8 mouse cellular contexts compared by ENCODE assay signal in the genomic region with DNA sequence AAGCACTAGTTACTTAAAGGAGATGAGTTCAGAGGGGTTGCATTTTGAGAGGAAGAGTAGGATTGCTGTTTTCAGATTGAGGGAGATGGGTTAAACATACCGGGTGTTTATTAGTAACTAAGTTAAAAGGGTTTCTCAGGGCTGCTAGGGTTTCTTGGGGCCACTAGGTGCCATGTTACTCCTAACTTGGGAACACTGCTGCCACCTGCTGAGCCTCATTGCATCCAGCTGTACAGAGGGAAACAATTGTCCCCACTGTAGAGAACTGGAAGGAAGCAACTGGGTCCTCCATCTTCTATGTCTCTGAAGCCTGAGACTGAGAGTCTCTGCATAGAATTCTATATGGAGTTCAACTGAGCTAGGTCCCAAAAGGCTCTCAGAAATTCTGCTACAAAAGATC.
DNase-seq lines count a peak whose midpoint lies in the region; ATAC-seq and TF ChIP-seq lines count a peak whose summit lies in the region.

No protein-coding gene starts in this region.

- no peak overlapping the region for H3K4me2 ChIP-seq in forebrain, embryonic 14.5 days (ENCODE audit: low read length)
- no peak overlapping the region for H3K4me2 ChIP-seq in forebrain, embryonic 16.5 days (ENCODE audit: low read length)

- no peak overlapping the region for H3K27ac ChIP-seq in forebrain, embryonic 14.5 days (ENCODE audit: low read depth, low read length)
- no peak overlapping the region for H3K27ac ChIP-seq in forebrain, embryonic 16.5 days (ENCODE audit: low read length)
- no peak overlapping the region for H3K27ac ChIP-seq in cortical plate, adult 2 months (ENCODE audit: insufficient read depth, low read length)

- H3K36me3 ChIP-seq in forebrain, embryonic 14.5 days (ENCODE audit: control insufficient read depth, insufficient read depth, low read length): no peaks in the 10 kb centered on the region
- no peaks in the 10 kb centered on the region for H3K36me3 ChIP-seq in forebrain, embryonic 16.5 days (ENCODE audit: control insufficient read depth, insufficient read depth)

- peak; percentile 43; the same call in 1 of the 2 replicates for TF ChIP-seq CTCF in cortical plate, adult 2 months (IDR thresholded peaks at IDR 0.05; ENCODE audit: extremely low read depth, insufficient read depth, low read length)

- DNase-seq in forebrain, embryonic 14.5 days (ENCODE audit: low spot score): peak; percentile 37
- DNase-seq in ovary, postnatal 36 days (ENCODE audit: low spot score): peak; percentile 14
- DNase-seq in ovary, adult 18-20 months (ENCODE audit: low spot score): no peak
- DNase-seq in lung, postnatal 14 days: peak; percentile 37
- no peak for DNase-seq in gastrocnemius, postnatal 14 days

- no peak overlapping the region for H3K4me3 ChIP-seq in forebrain, embryonic 14.5 days (ENCODE audit: low read depth, low read length)
- no peak overlapping the region for H3K4me3 ChIP-seq in forebrain, embryonic 16.5 days (replicated peaks; ENCODE audit: low read length)
- no peak overlapping the region for H3K4me3 ChIP-seq in cortical plate, adult 2 months (ENCODE audit: insufficient read depth, low read length)

- no peaks in the 10 kb centered on the region for H3K27me3 ChIP-seq in forebrain, embryonic 14.5 days (replicated peaks; ENCODE audit: control insufficient read depth, insufficient read depth, low read length)
- H3K27me3 ChIP-seq in forebrain, embryonic 16.5 days (replicated peaks; ENCODE audit: control insufficient read depth, insufficient read depth, low read length): no peaks in the 10 kb centered on the region

- H3K9me3 ChIP-seq in forebrain, embryonic 14.5 days (replicated peaks; ENCODE audit: control insufficient read depth, low read length): no peaks in the 10 kb centered on the region
- no peaks in the 10 kb centered on the region for H3K9me3 ChIP-seq in forebrain, embryonic 16.5 days (ENCODE audit: control insufficient read depth, low read length)

- WGBS in forebrain, embryonic 14.5 days: 94% methylated on average over 1 of the region's 1 CpGs
- 90% methylated on average over 1 of the region's 1 CpGs for WGBS in forebrain, embryonic 16.5 days

- no peaks in the 10 kb centered on the region for H3K4me1 ChIP-seq in forebrain, embryonic 14.5 days (ENCODE audit: control insufficient read depth, insufficient read depth, low read length)
- peaks cover 3% of the 10 kb centered on the region; the same call in 1 of the 2 replicates for H3K4me1 ChIP-seq in forebrain, embryonic 16.5 days (replicated peaks; ENCODE audit: control insufficient read depth, insufficient read depth, low read length)
- H3K4me1 ChIP-seq in cortical plate, adult 2 months (ENCODE audit: control insufficient read depth, insufficient read depth, low read length): no peaks in the 10 kb centered on the region

- H3K9ac ChIP-seq in forebrain, embryonic 14.5 days (ENCODE audit: low read length): no peak overlapping the region
- no peak overlapping the region for H3K9ac ChIP-seq in forebrain, embryonic 16.5 days (replicated peaks; ENCODE audit: low read depth, low read length)

- no peak for ATAC-seq in forebrain, embryonic 14.5 days
- no peak for ATAC-seq in forebrain, embryonic 16.5 days
- no peak for ATAC-seq in cerebellum, adult (ENCODE audit: insufficient number of reproducible peaks, low FRiP score, low TSS enrichment)

- no peak for TF ChIP-seq POLR2A in cortical plate, adult 2 months (IDR thresholded peaks at IDR 0.05; ENCODE audit: extremely low read depth, insufficient read depth, low read length)

- intact Hi-C loops in gastrocnemius, postnatal 14 days (cut with DNase I; ENCODE audit: low total_unique reads): no loop called here

Comparison
In these comparisons a context has a peak if more than half of its experiments do, and no peak if none do; other contexts are left out.
1. DNase-seq: peak in forebrain, embryonic 14.5 days (single experiment), ovary, postnatal 36 days (single experiment) and lung, postnatal 14 days (single experiment); none in ovary, adult 18-20 months (single experiment) and gastrocnemius, postnatal 14 days (single experiment).